Mouse (Mus musculus) cerebellum, postnatal 10 days (tissue): ENCODE data around the gene Gm10961.
A peak's percentile ranks its signal among the peaks of the same experiment; 100 is the strongest.

ENCODE experiments used
- DNase-seq, 2 experiments: peaks; one replicate each; pipeline ENCODE4 v3.0.0; 2021; ENCODE audit warnings: mixed read lengths in 2 of 2

Gm10961 gene

GRCm38 (mm10) chr3:107630682-107631522 lies at the start of gene Gm10961:
Gm10961 (plus strand) TSS chr3:107631322.
- peak; percentile 82 to 83 for DNase-seq

- DNase-seq = no peak
Observed at GRCm38 (mm10) chr3:107582130-107582874, 48.8 kb upstream of the Gm10961 start.

- DNase-seq = peak in 1 of 2 experiments; percentile 46
Observed at GRCm38 (mm10) chr3:107582875-107583767, 48.0 kb upstream of the Gm10961 start.

- no peak for DNase-seq
Observed at GRCm38 (mm10) chr3:107583893-107584292, 47.2 kb upstream of the Gm10961 start.

- DNase-seq = peak in 1 of 2 experiments; percentile 45
Observed at GRCm38 (mm10) chr3:107586504-107586903, 44.6 kb upstream of the Gm10961 start.

- no peak for DNase-seq
Observed at GRCm38 (mm10) chr3:107591612-107592011, 39.5 kb upstream of the Gm10961 start.

GRCm38 (mm10) chr3:107593632-107594031 lies 37.5 kb upstream of the Gm10961 start:
- DNase-seq = no peak

GRCm38 (mm10) chr3:107594662-107595263 lies 36.4 kb upstream of the Gm10961 start, which contains the start of gene Alx3:
Alx3 (plus strand) TSS chr3:107595031.
- no peak for DNase-seq

- DNase-seq = peak in 1 of 2 experiments; percentile 58
Observed at GRCm38 (mm10) chr3:107595264-107595937, 35.7 kb upstream of the Gm10961 start.

- DNase-seq = no peak
Observed at GRCm38 (mm10) chr3:107595938-107596461, 35.1 kb upstream of the Gm10961 start.

- DNase-seq = peak; percentile 58 to 68
Observed at GRCm38 (mm10) chr3:107596559-107596958, 34.6 kb upstream of the Gm10961 start.

GRCm38 (mm10) chr3:107597134-107597533 lies 34.0 kb upstream of the Gm10961 start:
- no peak for DNase-seq

- no peak for DNase-seq
Observed at GRCm38 (mm10) chr3:107597586-107598389, 33.3 kb upstream of the Gm10961 start.

GRCm38 (mm10) chr3:107600127-107600526 lies 31.0 kb upstream of the Gm10961 start:
- no peak for DNase-seq

GRCm38 (mm10) chr3:107605304-107605703 lies 25.8 kb upstream of the Gm10961 start:
- DNase-seq = peak; percentile 82 to 85

GRCm38 (mm10) chr3:107607221-107607620 lies 23.9 kb upstream of the Gm10961 start:
- DNase-seq = peak; percentile 55 to 60

GRCm38 (mm10) chr3:107608808-107609207 lies 22.3 kb upstream of the Gm10961 start:
- DNase-seq = no peak

- DNase-seq = peak; percentile 32 to 45
Observed at GRCm38 (mm10) chr3:107609376-107609775, 21.7 kb upstream of the Gm10961 start.

GRCm38 (mm10) chr3:107611394-107611793 lies 19.7 kb upstream of the Gm10961 start:
- DNase-seq = no peak

- DNase-seq = peak; percentile 91 to 92
Observed at GRCm38 (mm10) chr3:107612902-107613525, 18.1 kb upstream of the Gm10961 start.
